Mouse (Mus musculus): Measurements from ENCODE around the gene Trim33. TPM values are rescaled to one million over a fixed set of nuclear protein-coding genes. Genes with fewer than 3 reads are reported as not detected.

Gene Trim33
- polyA plus RNA-seq (2012; rRNA removed) = 20.0 and 21.0 TPM in 2 replicates

DNA sequence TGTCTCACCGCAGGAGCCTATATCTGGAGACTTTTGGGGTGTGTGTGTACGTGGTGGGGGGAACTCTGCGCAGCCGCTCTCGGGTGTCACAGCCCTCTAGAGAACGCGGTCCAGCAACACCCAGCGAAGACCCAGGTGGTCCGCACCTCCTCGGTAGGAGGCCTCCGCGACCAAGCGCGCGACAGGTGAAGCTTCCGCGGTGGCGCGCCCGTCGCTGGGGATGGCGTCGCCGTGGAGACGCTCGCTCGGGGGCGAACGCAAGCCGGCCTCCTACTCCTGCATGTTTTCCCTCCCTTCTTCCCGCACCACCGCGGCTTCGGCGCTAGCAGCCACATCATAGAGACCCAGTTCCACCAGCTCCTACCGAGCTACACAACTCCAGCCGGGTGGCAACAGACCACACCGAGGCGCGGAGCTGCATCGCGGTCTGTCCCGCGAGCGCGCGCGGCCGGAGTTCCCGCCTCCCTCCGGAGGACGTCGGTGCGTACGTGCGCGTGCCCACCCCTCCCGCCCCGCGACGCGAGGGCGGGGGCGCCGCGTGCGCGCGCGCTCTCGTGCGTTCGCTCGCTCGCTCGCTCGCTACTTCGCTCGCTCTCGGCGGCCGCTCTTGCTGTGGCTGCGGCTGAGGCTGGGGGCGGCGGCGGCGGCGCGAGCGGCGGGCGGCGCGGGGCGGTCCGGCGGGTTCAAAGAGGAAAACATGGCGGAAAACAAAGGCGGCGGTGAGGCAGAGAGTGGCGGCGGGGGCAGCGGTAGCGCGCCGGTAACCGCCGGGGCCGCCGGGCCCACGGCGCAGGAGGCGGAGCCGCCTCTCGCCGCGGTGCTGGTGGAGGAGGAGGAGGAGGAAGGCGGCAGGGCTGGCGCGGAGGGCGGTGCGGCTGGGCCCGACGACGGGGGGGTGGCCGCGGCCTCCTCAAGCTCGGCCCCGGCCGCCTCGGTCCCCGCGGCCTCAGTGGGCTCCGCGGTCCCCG lies at the start of gene Trim33:
TSS of gene Trim33 (plus strand) at position 112 of the 968 bp plus-strand sequence.
- DNase-seq (ENCODE audit: extremely low spot score in 1 of 2, low spot score in 1 of 2) = peak; percentile 52 to 84

GRCm38 (mm10) chr3:103232398-103232797 lies 46.7 kb upstream of the Trim33 start:
- no peak for DNase-seq (ENCODE audit: extremely low spot score in 1 of 2, low spot score in 1 of 2)

DNA sequence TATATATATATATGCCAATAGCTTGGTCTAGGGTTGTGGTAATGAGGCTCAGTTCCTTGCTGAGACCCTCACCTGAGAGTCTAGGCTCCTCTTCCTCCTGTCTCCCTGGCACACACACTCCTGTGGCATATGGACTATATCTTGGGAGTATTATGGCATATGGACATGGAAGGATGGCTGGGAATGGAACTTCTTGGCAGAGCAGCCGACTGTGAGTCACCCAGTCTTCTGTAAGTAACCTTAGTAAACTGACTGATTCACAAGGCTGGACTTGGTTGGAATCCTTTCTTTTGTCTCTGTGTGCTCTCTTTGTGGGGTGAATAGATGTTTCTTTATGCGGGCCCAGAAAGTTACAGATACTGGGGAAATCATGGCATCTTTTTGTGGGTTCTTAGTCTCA lies 37.6 kb upstream of the Trim33 start:
- peak; percentile 6 to 54 for DNase-seq (ENCODE audit: extremely low spot score in 1 of 2, low spot score in 1 of 2)

GRCm38 (mm10) chr3:103242156-103242555 lies 36.9 kb upstream of the Trim33 start:
- DNase-seq (ENCODE audit: extremely low spot score in 1 of 2, low spot score in 1 of 2) = peak in 1 of 2 experiments; percentile 14

DNA sequence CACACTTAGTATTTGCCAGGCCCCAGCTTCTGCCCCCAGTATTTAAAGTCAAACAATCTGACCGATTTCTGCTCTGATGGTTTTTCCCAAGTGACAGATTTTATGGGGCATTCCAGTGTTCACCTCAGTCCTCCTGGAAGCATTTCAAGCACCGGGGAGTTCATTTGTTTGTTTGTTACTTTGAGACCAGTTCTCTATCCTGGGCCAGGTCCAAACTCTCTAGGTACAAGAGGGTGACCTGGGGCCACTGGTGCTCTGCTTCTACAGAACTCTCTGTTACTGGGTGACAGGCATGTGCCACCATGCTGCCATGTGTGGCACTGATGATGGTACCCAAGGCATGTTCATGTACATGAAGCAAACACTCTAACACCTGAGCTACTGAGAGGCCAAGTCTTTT lies 35.6 kb upstream of the Trim33 start:
- no peak for DNase-seq (ENCODE audit: extremely low spot score in 1 of 2, low spot score in 1 of 2)

- DNase-seq (ENCODE audit: extremely low spot score in 1 of 2, low spot score in 1 of 2) = peak in 1 of 2 experiments; percentile 8
These were observed 32.3 kb upstream of the Trim33 start for GRCm38 (mm10) chr3:103246627-103247260.

DNA sequence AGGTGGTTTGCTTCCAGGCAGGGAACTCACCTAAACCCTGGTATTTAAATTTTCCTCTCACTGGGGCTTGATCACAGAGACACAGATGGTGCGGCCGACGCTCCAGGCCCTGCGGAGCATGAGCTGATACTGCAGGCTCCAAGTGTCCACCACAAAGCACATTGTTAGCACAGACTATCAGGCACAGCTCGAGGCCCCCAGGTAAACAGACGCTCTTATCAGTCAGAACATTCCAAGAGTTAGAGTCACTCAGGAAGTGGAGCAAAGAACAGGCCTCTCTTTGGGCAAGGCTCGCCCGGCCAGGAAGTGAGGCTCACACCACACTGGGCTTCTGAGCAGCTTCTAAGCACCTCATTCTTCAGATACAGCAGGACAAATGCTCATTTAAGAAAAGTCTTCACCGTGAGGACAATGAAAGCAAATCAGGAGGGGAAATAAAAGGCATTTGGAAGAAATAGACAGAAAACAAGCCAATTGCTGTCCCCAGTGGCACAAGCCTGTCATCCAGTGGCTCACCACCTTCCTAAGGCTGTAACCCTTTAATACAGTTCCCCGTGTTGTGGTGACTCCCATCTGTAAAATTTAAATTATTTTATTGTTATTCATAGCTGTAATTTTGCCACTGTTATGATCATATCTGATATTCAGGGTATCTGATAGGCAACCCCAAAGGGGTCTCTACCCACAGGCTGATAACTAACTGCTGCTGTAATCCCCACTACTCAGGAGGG lies 22.8 kb upstream of the Trim33 start:
- no peak for DNase-seq (ENCODE audit: extremely low spot score in 1 of 2, low spot score in 1 of 2)

GRCm38 (mm10) chr3:103262802-103263417 lies 16.2 kb upstream of the Trim33 start:
- DNase-seq (ENCODE audit: extremely low spot score in 1 of 2, low spot score in 1 of 2) = no peak

- DNase-seq (ENCODE audit: extremely low spot score in 1 of 2, low spot score in 1 of 2) = peak in 1 of 2 experiments; percentile 14
These were observed 422 bp upstream of the Trim33 start for GRCm38 (mm10) chr3:103278561-103279181.

GRCm38 (mm10) chr3:103280241-103280761 lies 1.2 kb downstream of the Trim33 start:
- peak; percentile 14 to 42 for DNase-seq (ENCODE audit: extremely low spot score in 1 of 2, low spot score in 1 of 2)

DNA sequence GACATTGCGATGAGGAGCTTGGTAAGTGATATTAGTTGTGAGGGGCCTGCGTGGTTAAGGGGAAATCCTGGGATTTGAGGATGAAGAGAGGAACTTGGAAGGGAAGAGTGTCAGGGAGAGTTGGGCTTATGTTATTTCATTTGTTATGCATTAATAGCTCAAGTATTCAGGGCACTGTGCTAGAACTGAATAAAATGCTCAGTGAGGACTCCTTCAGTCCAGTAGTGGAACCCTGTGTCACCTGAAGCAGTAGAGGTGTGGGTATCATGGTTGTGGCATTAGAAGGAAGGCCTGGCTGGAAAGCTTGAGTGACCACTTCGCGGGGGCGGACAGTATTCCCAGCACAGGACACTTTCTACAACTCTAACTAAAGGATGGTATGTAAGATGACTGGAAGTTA lies 1.8 kb downstream of the Trim33 start:
- no peak for DNase-seq (ENCODE audit: extremely low spot score in 1 of 2, low spot score in 1 of 2)

DNA sequence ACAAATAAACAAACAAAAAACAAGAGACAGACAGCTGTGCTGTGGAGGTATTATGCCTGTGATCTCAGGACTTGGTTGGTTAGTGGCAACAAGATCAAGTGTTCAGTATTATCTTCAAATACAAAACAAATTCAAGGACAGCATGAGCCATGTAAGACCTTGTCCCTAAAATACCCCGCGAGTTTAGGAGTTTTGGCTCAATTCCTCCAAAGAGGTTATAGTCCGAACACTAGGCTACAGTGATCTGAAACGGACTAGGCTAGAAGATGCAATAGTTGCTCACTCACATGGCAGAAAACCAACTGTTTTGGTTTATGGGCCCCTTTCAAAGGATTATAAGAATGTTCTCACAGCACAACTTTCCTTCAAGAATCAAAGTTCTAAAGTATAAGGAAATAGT lies 9.7 kb downstream of the Trim33 start:
- DNase-seq (ENCODE audit: extremely low spot score in 1 of 2, low spot score in 1 of 2) = no peak

DNA sequence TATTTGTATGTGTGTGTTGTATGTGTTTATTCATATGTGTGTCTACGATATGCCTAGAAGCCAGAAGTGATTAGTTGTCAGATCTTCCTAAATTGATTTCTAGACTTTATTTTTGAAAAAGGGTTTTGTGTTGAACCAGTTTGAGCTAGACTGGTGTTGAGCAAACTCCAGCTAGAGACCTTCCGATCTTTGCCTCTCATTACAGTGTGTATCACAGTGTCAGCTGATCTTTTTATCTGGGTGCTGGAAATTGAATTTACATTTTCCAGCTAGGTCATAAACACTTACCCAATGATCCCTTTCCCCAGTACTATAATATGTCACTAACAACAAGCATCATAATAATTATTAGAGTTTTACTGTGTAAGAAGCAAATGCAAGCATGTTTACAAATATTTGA lies 12.0 kb downstream of the Trim33 start:
- no peak for DNase-seq (ENCODE audit: extremely low spot score in 1 of 2, low spot score in 1 of 2)

- no peak for DNase-seq (ENCODE audit: extremely low spot score in 1 of 2, low spot score in 1 of 2)
These were observed 26.4 kb downstream of the Trim33 start for GRCm38 (mm10) chr3:103305411-103305982.

GRCm38 (mm10) chr3:103309252-103309651 lies 30.2 kb downstream of the Trim33 start:
- DNase-seq (ENCODE audit: extremely low spot score in 1 of 2, low spot score in 1 of 2) = no peak

DNA sequence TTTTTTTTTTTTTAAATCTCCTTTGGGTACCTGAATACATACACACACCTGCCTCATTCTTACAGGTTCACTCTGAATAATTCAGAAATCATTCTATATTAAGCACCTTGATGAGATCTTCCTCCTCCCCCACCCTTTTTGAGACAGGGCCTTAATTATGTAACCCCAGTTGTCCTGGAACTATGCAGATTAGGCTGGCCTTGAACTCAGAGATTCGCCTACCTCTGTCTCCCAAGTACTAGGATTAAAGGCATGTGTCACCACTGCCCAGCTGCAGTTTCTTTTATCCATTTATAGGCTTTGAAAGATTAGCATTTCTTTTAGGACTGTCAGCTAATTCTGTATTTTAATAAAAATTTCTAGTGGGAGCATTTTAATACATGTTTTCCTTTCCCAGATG lies 30.7 kb downstream of the Trim33 start:
- DNase-seq (ENCODE audit: extremely low spot score in 1 of 2, low spot score in 1 of 2) = no peak

- no peak for DNase-seq (ENCODE audit: extremely low spot score in 1 of 2, low spot score in 1 of 2)
These were observed 35.2 kb downstream of the Trim33 start for GRCm38 (mm10) chr3:103314291-103314690.

- peak in 1 of 2 experiments; percentile 12 for DNase-seq (ENCODE audit: extremely low spot score in 1 of 2, low spot score in 1 of 2)
These were observed 56.3 kb downstream of the Trim33 start for GRCm38 (mm10) chr3:103335371-103335770.

- DNase-seq (ENCODE audit: extremely low spot score in 1 of 2, low spot score in 1 of 2) = no peak
These were observed 67.6 kb downstream of the Trim33 start for GRCm38 (mm10) chr3:103346658-103347057.

All from frontal cortex, adult 2 months (tissue).